Mouse (Mus musculus): ENCODE results near the gene Soat1. TPM values are rescaled to one million over a fixed set of nuclear protein-coding genes. Genes with fewer than 3 reads are reported as not detected.
"Not testable (repeated sequence)": the region's sequence is repeated elsewhere in the genome, so short reads cannot be mapped to it uniquely, and the experiment has no call there.

Soat1 gene
- polyA plus RNA-seq, 1 experiment from 2014 or later: 19.5 TPM

DNA sequence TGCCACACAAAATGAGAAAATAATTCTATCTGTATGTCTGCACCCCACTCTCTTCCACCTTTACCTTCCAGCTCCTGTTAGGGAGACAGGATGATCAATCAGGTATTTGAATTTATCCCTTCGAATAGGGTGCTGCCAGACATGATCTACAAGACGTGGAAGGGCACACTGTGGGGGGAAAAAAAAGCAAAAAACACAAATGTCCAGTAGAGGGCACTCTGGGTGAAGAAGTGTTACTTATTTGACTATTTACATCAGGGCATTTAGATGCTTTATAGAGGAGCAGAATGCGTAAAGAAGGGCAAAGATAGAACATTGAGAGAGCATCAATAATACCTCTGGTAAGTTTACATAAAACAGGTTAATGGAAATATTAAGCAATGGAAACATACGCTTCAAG lies 56.0 kb downstream of the Soat1 start:
- no peak for ATAC-seq

DNA sequence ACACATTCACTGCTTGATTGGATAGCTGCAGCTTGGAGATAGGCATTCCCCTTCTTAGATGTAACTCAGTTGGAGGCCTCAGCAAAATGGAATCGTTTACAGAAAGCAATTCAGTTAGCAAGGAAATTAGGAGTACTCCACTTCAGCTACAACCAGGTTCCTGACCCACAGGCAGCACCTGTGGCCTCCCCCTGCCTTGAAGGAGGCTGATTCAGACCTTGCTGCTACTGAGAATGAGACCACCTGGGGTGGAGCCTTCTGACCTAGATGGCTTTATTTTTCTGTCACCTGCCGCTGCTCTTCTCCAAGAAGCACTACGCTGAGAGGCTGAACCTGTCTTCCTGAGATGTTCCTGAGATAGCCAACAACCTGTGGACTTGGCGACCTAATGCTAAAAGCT lies 65.6 kb downstream of the Soat1 start:
- no peak overlapping the region for H3K27ac ChIP-seq
- no peak overlapping the region for H3K4me3 ChIP-seq
- WGBS (ENCODE audit: insufficient replicate concordance): 50% methylated on average over 4 of the region's 4 CpGs
- H3K9ac ChIP-seq: no peak overlapping the region
- no peak overlapping the region for H3K4me2 ChIP-seq
- ATAC-seq: no peak
- no peaks in the 10 kb centered on the region for H3K27me3 ChIP-seq (replicated peaks)
- H3K4me1 ChIP-seq: peaks cover 9% of the 10 kb centered on the region
- H3K36me3 ChIP-seq: no peaks in the 10 kb centered on the region
- H3K9me3 ChIP-seq (replicated peaks): no peaks in the 10 kb centered on the region

More for the DNA sequence above, 56.0 kb downstream of the Soat1 start:
- Histone ChIP-seq H3K9me3 (replicated peaks) (no peaks in the 10 kb centered on the region), H3K4me3 (no peak overlapping the region), H3K9ac (no peak overlapping the region), H3K4me1 (peaks cover 16% of the 10 kb centered on the region), H3K27me3 (replicated peaks) (no peaks in the 10 kb centered on the region), H3K36me3 (no peaks in the 10 kb centered on the region), H3K27ac (no peak overlapping the region), H3K4me2 (no peak overlapping the region)
- WGBS (ENCODE audit: insufficient replicate concordance): 61% methylated on average over 4 of the region's 4 CpGs

DNA sequence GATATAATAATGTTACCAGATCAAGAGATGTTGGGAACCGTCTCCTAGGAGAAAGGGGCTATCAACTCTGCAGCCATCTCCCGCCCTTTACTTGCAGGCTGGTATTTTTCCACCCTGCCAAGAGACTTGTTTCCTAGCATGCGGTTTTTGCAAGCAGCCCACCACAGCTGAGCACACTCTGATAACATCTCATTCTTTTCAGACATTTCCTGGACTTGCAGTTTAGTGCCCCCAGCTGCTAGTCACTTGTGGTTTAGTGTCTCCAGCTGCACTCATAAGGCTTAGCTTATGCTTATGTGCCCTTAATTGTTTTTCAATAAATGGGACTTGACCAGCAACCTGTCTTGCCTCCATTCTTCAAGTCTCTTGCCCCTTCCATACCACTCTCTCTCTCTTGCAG lies 66.1 kb downstream of the Soat1 start:
- Histone ChIP-seq H3K4me3 (no peak overlapping the region), H3K4me1 (peaks cover 9% of the 10 kb centered on the region), H3K9me3 (replicated peaks) (no peaks in the 10 kb centered on the region), H3K36me3 (no peaks in the 10 kb centered on the region), H3K4me2 (no peak overlapping the region), H3K27me3 (replicated peaks) (no peaks in the 10 kb centered on the region), H3K27ac (no peak overlapping the region), H3K9ac (no peak overlapping the region)
- no peak for ATAC-seq
- 13% methylated on average over 3 of the region's 3 CpGs for WGBS (ENCODE audit: insufficient replicate concordance)

DNA sequence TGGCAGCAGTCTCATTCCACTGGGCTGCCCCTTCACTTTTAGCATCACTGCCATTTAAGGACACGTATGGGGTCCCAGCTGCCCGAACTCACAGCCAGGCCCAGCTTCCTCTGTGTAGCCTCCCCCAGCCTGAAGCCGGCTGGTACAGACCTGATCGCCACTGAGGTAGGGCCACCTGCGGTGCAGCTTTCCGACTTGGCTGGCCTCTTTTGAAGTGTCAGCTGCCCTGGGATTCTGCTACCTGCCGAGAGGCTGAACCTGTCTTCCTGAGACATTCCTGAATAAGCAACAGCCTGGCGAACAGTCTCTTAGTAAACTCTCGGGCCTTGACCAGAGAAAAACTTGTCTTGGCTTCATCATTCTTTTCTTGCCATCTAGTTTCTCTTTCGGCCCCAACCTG lies 70.9 kb downstream of the Soat1 start:
- Histone ChIP-seq H3K27me3 (replicated peaks) (no peaks in the 10 kb centered on the region), H3K4me2 (no peak overlapping the region), H3K4me3 (no peak overlapping the region), H3K27ac (no peak overlapping the region), H3K4me1 (peaks cover 5% of the 10 kb centered on the region), H3K9me3 (replicated peaks) (no peaks in the 10 kb centered on the region), H3K36me3 (no peaks in the 10 kb centered on the region), H3K9ac (no peak overlapping the region)
- 65% methylated on average over 10 of the region's 10 CpGs for WGBS (ENCODE audit: insufficient replicate concordance)
- no peak for ATAC-seq

DNA sequence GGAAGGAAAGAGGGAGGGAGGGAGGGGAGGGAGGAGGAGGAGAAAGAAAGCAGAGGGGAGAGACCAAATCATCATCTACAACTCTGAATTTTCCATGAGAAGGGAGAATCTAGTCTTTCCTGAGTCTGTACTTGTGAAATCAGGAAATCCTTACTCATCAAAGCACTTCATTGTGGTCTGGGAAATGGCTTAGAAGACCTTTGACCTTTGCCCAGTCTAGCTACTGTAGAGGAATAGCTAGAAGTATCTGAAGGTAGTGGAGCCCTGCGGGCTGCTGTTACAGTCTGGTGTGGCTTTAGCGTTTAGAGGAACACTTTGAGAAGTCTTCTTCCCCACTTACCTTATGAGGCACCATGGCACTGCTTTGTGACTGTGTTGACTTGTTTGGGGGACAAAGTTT lies 71.6 kb downstream of the Soat1 start:
- H3K4me1 ChIP-seq: no peaks in the 10 kb centered on the region
- 25% methylated on average over 2 of the region's 2 CpGs for WGBS (ENCODE audit: insufficient replicate concordance)
- H3K9me3 ChIP-seq (replicated peaks): no peaks in the 10 kb centered on the region
- H3K27me3 ChIP-seq (replicated peaks): no peaks in the 10 kb centered on the region
- H3K4me2 ChIP-seq: no peak overlapping the region
- H3K27ac ChIP-seq: no peak overlapping the region
- no peak for ATAC-seq
- no peak overlapping the region for H3K4me3 ChIP-seq
- H3K36me3 ChIP-seq: no peaks in the 10 kb centered on the region
- no peak overlapping the region for H3K9ac ChIP-seq

DNA sequence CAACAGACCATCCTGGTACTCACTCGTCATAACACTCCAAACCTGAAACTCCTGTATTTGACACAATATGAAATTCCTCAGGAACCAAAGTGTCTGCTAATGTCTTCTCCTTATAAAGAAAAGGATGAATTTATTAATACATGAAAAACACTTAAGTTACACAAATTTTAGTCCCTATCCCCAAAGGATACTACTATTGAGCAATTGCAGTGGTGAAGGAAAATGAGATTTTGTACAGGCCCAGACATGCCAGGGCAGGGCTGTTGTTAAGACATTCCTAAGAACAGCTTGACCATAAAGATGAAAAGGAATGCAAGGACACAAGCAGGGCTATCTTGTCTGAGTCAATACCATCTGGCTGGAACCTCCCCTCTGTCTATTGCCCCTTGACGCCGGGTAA lies 74.0 kb downstream of the Soat1 start:
- ATAC-seq; H3K4me2 ChIP-seq; H3K9ac ChIP-seq; H3K27me3 ChIP-seq (replicated peaks); H3K9me3 ChIP-seq (replicated peaks); H3K4me3 ChIP-seq; H3K4me1 ChIP-seq; H3K27ac ChIP-seq; H3K36me3 ChIP-seq: not testable (repeated sequence)
- 62% methylated on average over 3 of the region's 3 CpGs for WGBS (ENCODE audit: insufficient replicate concordance)

DNA sequence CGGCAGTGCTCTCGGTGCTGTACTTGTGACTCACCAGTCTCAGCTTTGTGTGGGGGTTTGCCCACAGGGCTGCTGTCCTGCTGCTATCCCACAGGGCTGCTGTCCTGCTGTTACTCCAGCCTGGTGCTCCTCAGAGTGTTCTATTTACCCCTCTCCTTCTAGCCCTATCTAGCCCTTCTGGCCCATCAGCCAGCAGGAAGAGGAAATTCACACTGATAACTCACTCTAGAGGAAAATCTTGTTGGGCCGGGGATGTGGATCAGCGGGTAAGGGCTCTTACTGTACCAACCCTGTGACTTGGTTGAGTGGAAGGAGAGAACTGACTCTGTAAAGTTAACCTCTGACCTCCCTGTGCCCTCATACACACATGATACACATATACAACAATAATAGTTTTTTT lies 81.0 kb downstream of the Soat1 start:
- H3K4me3 ChIP-seq: no peak overlapping the region
- no peak overlapping the region for H3K27ac ChIP-seq
- no peak overlapping the region for H3K9ac ChIP-seq
- H3K9me3 ChIP-seq (replicated peaks): no peaks in the 10 kb centered on the region
- H3K4me1 ChIP-seq: 0 out of 2 replicates have a peak, but pooled peaks cover 3% of the 10 kb centered on the region
- ATAC-seq: no peak
- H3K4me2 ChIP-seq: no peak overlapping the region
- no peaks in the 10 kb centered on the region for H3K27me3 ChIP-seq (replicated peaks)
- 39% methylated on average over 4 of the region's 4 CpGs for WGBS (ENCODE audit: insufficient replicate concordance)
- no peaks in the 10 kb centered on the region for H3K36me3 ChIP-seq

DNA sequence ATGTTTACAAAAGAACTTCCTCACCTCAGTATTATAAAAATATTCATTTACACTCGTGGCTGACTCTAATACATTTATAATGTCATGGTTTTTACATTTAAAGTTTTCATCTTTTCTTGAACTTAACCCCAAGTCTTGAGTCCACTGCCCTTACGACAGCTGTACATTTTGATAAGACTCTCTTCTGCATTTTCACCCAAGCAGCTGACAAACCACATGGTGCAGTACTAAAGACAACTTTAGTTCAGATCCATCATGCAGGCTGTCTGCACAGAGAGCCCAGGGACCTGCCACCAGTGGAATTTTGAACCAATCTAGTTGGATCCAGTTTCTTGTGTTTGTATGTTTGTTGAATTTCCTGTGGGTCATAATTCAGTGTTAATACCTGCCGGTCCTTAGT lies 87.3 kb downstream of the Soat1 start:
- no peak overlapping the region for H3K4me2 ChIP-seq
- peak overlapping the region; percentile 26; the same call in 1 of the 2 replicates for H3K27ac ChIP-seq
- H3K27me3 ChIP-seq (replicated peaks): no peaks in the 10 kb centered on the region
- peaks cover 13% of the 10 kb centered on the region for H3K4me1 ChIP-seq
- no peak overlapping the region for H3K4me3 ChIP-seq
- 25% methylated on average over 3 of the region's 3 CpGs for WGBS (ENCODE audit: insufficient replicate concordance)
- no peak overlapping the region for H3K9ac ChIP-seq
- H3K9me3 ChIP-seq (replicated peaks): no peaks in the 10 kb centered on the region
- ATAC-seq: peak; percentile 90
- H3K36me3 ChIP-seq: no peaks in the 10 kb centered on the region

DNA sequence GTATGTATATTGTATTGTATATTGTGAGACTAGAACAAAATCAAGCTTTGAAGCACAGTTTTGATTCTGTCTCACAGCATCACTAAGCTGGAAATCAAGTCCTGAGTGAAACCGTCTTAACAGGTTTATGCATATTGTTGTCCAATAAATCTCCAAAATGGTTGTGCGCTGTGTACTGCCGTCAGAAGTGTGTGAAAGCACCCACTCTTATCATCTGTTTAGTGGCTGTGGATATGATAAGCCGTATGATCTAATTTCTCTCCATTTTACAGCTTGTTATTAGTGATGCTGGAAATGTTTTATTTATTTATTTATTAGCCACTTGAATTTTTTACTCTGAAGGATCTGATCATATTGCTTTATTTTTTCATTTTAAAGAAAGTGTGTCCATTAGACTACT lies 87.9 kb downstream of the Soat1 start:
- Histone ChIP-seq H3K4me1 (peaks cover 13% of the 10 kb centered on the region), H3K27me3 (replicated peaks) (no peaks in the 10 kb centered on the region), H3K27ac (no peak overlapping the region), H3K4me3 (no peak overlapping the region), H3K9ac (no peak overlapping the region), H3K36me3 (no peaks in the 10 kb centered on the region), H3K9me3 (replicated peaks) (no peaks in the 10 kb centered on the region), H3K4me2 (no peak overlapping the region)
- peak; percentile 63; the same call in 1 of the 2 replicates for ATAC-seq
- 35% methylated on average over 4 of the region's 4 CpGs for WGBS (ENCODE audit: insufficient replicate concordance)

DNA sequence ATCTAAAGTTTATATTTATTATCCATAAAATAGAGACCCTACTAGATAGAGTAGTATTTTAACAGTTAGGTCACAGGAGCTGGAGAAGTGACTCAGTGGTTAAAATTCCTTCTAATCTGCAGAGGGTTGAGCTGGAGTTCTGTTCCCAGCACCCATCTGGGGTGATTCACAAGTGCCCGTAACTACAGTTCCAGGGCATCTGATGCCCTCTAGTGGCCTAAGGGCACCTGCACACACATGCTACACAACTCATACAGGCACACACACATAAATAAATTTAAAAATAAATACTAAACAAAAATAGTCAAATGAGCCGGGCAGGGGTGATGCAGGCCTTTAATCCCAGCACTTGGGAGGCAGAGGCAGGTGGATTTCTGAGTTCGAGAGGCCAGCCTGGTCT lies 92.9 kb downstream of the Soat1 start:
- no peak for ATAC-seq
- no peaks in the 10 kb centered on the region for H3K36me3 ChIP-seq
- H3K4me1 ChIP-seq: peaks cover 4% of the 10 kb centered on the region
- no peaks in the 10 kb centered on the region for H3K27me3 ChIP-seq (replicated peaks)
- H3K4me2 ChIP-seq: no peak overlapping the region
- H3K4me3 ChIP-seq: no peak overlapping the region
- 79% methylated on average over 3 of the region's 3 CpGs for WGBS (ENCODE audit: insufficient replicate concordance)
- no peaks in the 10 kb centered on the region for H3K9me3 ChIP-seq (replicated peaks)
- no peak overlapping the region for H3K27ac ChIP-seq
- no peak overlapping the region for H3K9ac ChIP-seq

Other genes starting within 250 kb of the Soat1 start
- 0.10 and 0.30 TPM in 2 replicates for gene Tdrd5, start 170.7 kb downstream of the Soat1 start, polyA plus RNA-seq (2016; fragmentation: Nextera tagmentation; extraction: Ambion mirVana)
- not detected in 2 replicates for gene Nphs2, start 163.6 kb downstream of the Soat1 start, polyA plus RNA-seq (2016; fragmentation: Nextera tagmentation; extraction: Ambion mirVana)
- gene Gm2000, start 108.3 kb downstream of the Soat1 start, polyA plus RNA-seq (2016; fragmentation: Nextera tagmentation; extraction: Ambion mirVana): 762 and 857 TPM in 2 replicates
- 0.23 TPM in 1 of 2 replicates, not detected in the other for gene Axdnd1, start 53.2 kb downstream of the Soat1 start, polyA plus RNA-seq (2016; fragmentation: Nextera tagmentation; extraction: Ambion mirVana)
- 0.18 and 0.29 TPM in 2 replicates for gene Gm10031, start 49.7 kb upstream of the Soat1 start, polyA plus RNA-seq (2016; fragmentation: Nextera tagmentation; extraction: Ambion mirVana)
- 2.4 and 2.5 TPM in 2 replicates for gene Abl2, start 84.5 kb upstream of the Soat1 start, polyA plus RNA-seq (2016; fragmentation: Nextera tagmentation; extraction: Ambion mirVana)
- gene Tor3a, start 200.0 kb upstream of the Soat1 start, polyA plus RNA-seq (2016; fragmentation: Nextera tagmentation; extraction: Ambion mirVana): 2.9 and 3.3 TPM in 2 replicates
- 15.5 and 17.1 TPM in 2 replicates for gene Fam20b, start 244.8 kb upstream of the Soat1 start, polyA plus RNA-seq (2016; fragmentation: Nextera tagmentation; extraction: Ambion mirVana)

Data from liver, embryonic 12.5 days (tissue).